Mouse (Mus musculus) heart, embryonic 14.5 days (tissue): Measurements from ENCODE around the gene Ssh1. TPM values are rescaled to one million over a fixed set of nuclear protein-coding genes. Genes with fewer than 3 reads are reported as not detected.
A peak's percentile ranks its signal among the peaks of the same experiment; 100 is the strongest.

Experiments used
- ATAC-seq: fragments of 200-750 bp; cut with Nextera tagmentation; 2 replicates; pipeline ENCODE4 v1.8.0; 2017; ENCODE audit warnings: low read depth, moderate TSS enrichment; ENCODE audit not compliant: insufficient number of reproducible peaks, insufficient read depth, low FRiP score
- H3K27ac ChIP-seq, 2 experiments: fragments of 200-500 bp in 1 of 2; fragments of 300-500 bp in 1 of 2; sonication (generic) in 1 of 2; replicated peaks in 1 of 2; 2 replicates each; pipeline ENCODE4 v1.5.1; 2012 to 2014; ENCODE audit warnings: low read depth in 2 of 2, low read length in 2 of 2, control low read depth in 1 of 2, mild to moderate bottlenecking in 1 of 2, mixed read lengths in 1 of 2; ENCODE audit not compliant: control insufficient read depth in 1 of 2, insufficient read depth in 1 of 2
- H3K27me3 ChIP-seq: fragments of 300-500 bp; sonication (generic); 2 replicates; pipeline ENCODE4 v1.6.1; 2014; ENCODE audit warnings: mild to moderate bottlenecking, low read length, control low read depth; ENCODE audit not compliant: control insufficient read depth, insufficient read depth
- H3K36me3 ChIP-seq: fragments of 300-500 bp; sonication (generic); 2 replicates; pipeline ENCODE4 v1.6.1; 2014; ENCODE audit warnings: mild to moderate bottlenecking, control low read depth, low read length, mixed read lengths; ENCODE audit not compliant: control insufficient read depth, insufficient read depth
- H3K4me1 ChIP-seq, 2 experiments: fragments of 200-500 bp in 1 of 2; fragments of 300-500 bp in 1 of 2; sonication (generic) in 1 of 2; 2 replicates each; pipeline ENCODE4 v1.6.1; 2012 to 2014; ENCODE audit warnings: low read length in 2 of 2, control low read depth in 1 of 2, mixed read lengths in 1 of 2; ENCODE audit not compliant: control insufficient read depth in 2 of 2, insufficient read depth in 2 of 2
- H3K4me2 ChIP-seq: fragments of 300-500 bp; sonication (generic); 2 replicates; pipeline ENCODE4 v1.6.1; 2014; ENCODE audit warnings: mild to moderate bottlenecking, low read length
- H3K4me3 ChIP-seq, 2 experiments: fragments of 200-500 bp in 1 of 2; fragments of 300-500 bp in 1 of 2; sonication (generic) in 1 of 2; 2 replicates each; pipeline ENCODE4 v1.5.1; 2012 to 2014; ENCODE audit warnings: low read length in 2 of 2, mild to moderate bottlenecking in 2 of 2, control low read depth in 1 of 2, low read depth in 1 of 2, moderate library complexity in 1 of 2; ENCODE audit not compliant: control insufficient read depth in 1 of 2, insufficient read depth in 1 of 2
- H3K9ac ChIP-seq: fragments of 300-500 bp; sonication (generic); 2 replicates; pipeline ENCODE4 v1.6.1; 2014; ENCODE audit warnings: mild to moderate bottlenecking, low read length
- H3K9me3 ChIP-seq: fragments of 300-500 bp; sonication (generic); 2 replicates; pipeline ENCODE4 v1.6.1; 2016; ENCODE audit warnings: low read length, control low read depth; ENCODE audit not compliant: control insufficient read depth
- WGBS: fragments of 180-500 bp; shearing (Covaris S2); extraction: QIAGEN DNeasy Blood & Tissue Kit; methylation state at CpG from one replicate; pipeline ENCODE4 v1.1.7; 2014; 5-methylcytosine and 5-hydroxymethylcytosine counted together
- polyA plus RNA-seq: library from polyadenylated mRNA; unstranded; fragments of >200 nt; fragmentation: Nextera tagmentation; extraction: Ambion mirVana; gene quantifications from 2 replicates; pipeline ENCODE4 v1.2.1, GENCODE M21; 2014

Gene Ssh1
- polyA plus RNA-seq, 1 experiment from 2014 or later = 16.4 TPM

GRCm38 (mm10) chr5:113964972-113965371, 28.7 kb downstream of the Ssh1 start:
- no peaks in the 10 kb centered on the region for H3K9me3 ChIP-seq
- peaks cover 6 to 21% of the 10 kb centered on the region in 2 experiments for H3K4me1 ChIP-seq
- H3K27me3 ChIP-seq = no peaks in the 10 kb centered on the region
- no peak for ATAC-seq
- no peak overlapping the region for H3K9ac ChIP-seq
- H3K27ac ChIP-seq = no peak overlapping the region
- WGBS = 75% methylated on average over 14 of the region's 14 CpGs
- H3K36me3 ChIP-seq = peaks cover 59% of the 10 kb centered on the region
- H3K4me3 ChIP-seq = no peak overlapping the region
- no peak overlapping the region for H3K4me2 ChIP-seq

GRCm38 (mm10) chr5:113961776-113962175, 31.9 kb downstream of the Ssh1 start:
- peak overlapping the region in 1 of 2 experiments; percentile 41; a peak in 1 of 4 replicates for H3K27ac ChIP-seq
- peak overlapping the region; percentile 16; the same call in 1 of the 2 replicates for H3K4me2 ChIP-seq
- no peaks in the 10 kb centered on the region for H3K27me3 ChIP-seq
- no peak overlapping the region for H3K9ac ChIP-seq
- peaks cover 6 to 21% of the 10 kb centered on the region in 2 experiments for H3K4me1 ChIP-seq
- peaks cover 53% of the 10 kb centered on the region for H3K36me3 ChIP-seq
- ATAC-seq = no peak
- H3K9me3 ChIP-seq = no peaks in the 10 kb centered on the region
- no peak overlapping the region for H3K4me3 ChIP-seq
- WGBS = 13% methylated on average over 7 of the region's 7 CpGs

- Histone ChIP-seq H3K4me1 (peaks cover 6 to 18% of the 10 kb centered on the region in 2 experiments), H3K9ac (no peak overlapping the region), H3K36me3 (peaks cover 44% of the 10 kb centered on the region), H3K27ac (no peak overlapping the region), H3K4me3 (no peak overlapping the region), H3K27me3 (no peaks in the 10 kb centered on the region), H3K9me3 (no peaks in the 10 kb centered on the region), H3K4me2 (no peak overlapping the region)
- no peak for ATAC-seq
- WGBS = 71% methylated on average over 8 of the region's 8 CpGs
Measured at GRCm38 (mm10) chr5:113960416-113960815, 33.3 kb downstream of the Ssh1 start.

GRCm38 (mm10) chr5:113959039-113959438, 34.7 kb downstream of the Ssh1 start:
- Histone ChIP-seq H3K36me3 (peaks cover 40% of the 10 kb centered on the region), H3K27ac (no peak overlapping the region), H3K4me3 (no peak overlapping the region), H3K9ac (no peak overlapping the region), H3K4me1 (peaks cover 8 to 29% of the 10 kb centered on the region in 2 experiments), H3K9me3 (no peaks in the 10 kb centered on the region), H3K27me3 (no peaks in the 10 kb centered on the region), H3K4me2 (no peak overlapping the region)
- ATAC-seq = no peak
- 31% methylated on average over 6 of the region's 6 CpGs for WGBS

GRCm38 (mm10) chr5:113956510-113956909, 37.2 kb downstream of the Ssh1 start:
- Histone ChIP-seq H3K4me3 (no peak overlapping the region), H3K27ac (no peak overlapping the region), H3K36me3 (peaks cover 53% of the 10 kb centered on the region), H3K9me3 (no peaks in the 10 kb centered on the region), H3K27me3 (no peaks in the 10 kb centered on the region), H3K4me2 (no peak overlapping the region), H3K9ac (no peak overlapping the region), H3K4me1 (peaks cover 14 to 31% of the 10 kb centered on the region in 2 experiments)
- WGBS = 5% methylated on average over 4 of the region's 4 CpGs
- no peak for ATAC-seq

GRCm38 (mm10) chr5:113955691-113956090, 38.0 kb downstream of the Ssh1 start:
- no peak for ATAC-seq
- peaks cover 20 to 36% of the 10 kb centered on the region in 2 experiments for H3K4me1 ChIP-seq
- no peak overlapping the region for H3K27ac ChIP-seq
- H3K4me2 ChIP-seq = no peak overlapping the region
- H3K9ac ChIP-seq = no peak overlapping the region
- no peaks in the 10 kb centered on the region for H3K9me3 ChIP-seq
- no peak overlapping the region for H3K4me3 ChIP-seq
- WGBS = 81% methylated on average over 8 of the region's 8 CpGs
- H3K27me3 ChIP-seq = no peaks in the 10 kb centered on the region
- peaks cover 59% of the 10 kb centered on the region for H3K36me3 ChIP-seq

GRCm38 (mm10) chr5:113955281-113955680, 38.4 kb downstream of the Ssh1 start:
- no peak overlapping the region for H3K9ac ChIP-seq
- no peaks in the 10 kb centered on the region for H3K9me3 ChIP-seq
- H3K4me3 ChIP-seq = no peak overlapping the region
- no peak for ATAC-seq
- peak overlapping the region in 1 of 2 experiments; percentile 9; a peak in 1 of 4 replicates for H3K27ac ChIP-seq
- no peaks in the 10 kb centered on the region for H3K27me3 ChIP-seq
- WGBS = 53% methylated on average over 5 of the region's 5 CpGs
- peaks cover 62% of the 10 kb centered on the region for H3K36me3 ChIP-seq
- peaks cover 22 to 40% of the 10 kb centered on the region in 2 experiments for H3K4me1 ChIP-seq
- no peak overlapping the region for H3K4me2 ChIP-seq

GRCm38 (mm10) chr5:113954421-113954820, 39.3 kb downstream of the Ssh1 start:
- Histone ChIP-seq H3K4me3 (no peak overlapping the region), H3K27ac (peak overlapping the region; percentile 78 to 83), H3K9ac (no peak overlapping the region), H3K36me3 (peaks cover 71% of the 10 kb centered on the region), H3K27me3 (no peaks in the 10 kb centered on the region), H3K9me3 (no peaks in the 10 kb centered on the region), H3K4me2 (peak overlapping the region; percentile 16; the same call in 1 of the 2 replicates), H3K4me1 (peaks cover 22 to 41% of the 10 kb centered on the region in 2 experiments)
- WGBS = 1% methylated on average over 7 of the region's 7 CpGs
- ATAC-seq = no peak
